Mouse (Mus musculus): ENCODE measurements at regions not wholly inside any gene's neighbourhood (a gene's known extent, or its start where the extent isn't known, plus 50 kb on each side); places are given as distances from the start of the nearest gene placed in this dataset.
A peak's percentile ranks its signal among the peaks of the same experiment; 100 is the strongest.

- TF ChIP-seq CTCF (IDR thresholded peaks at IDR 0.05; ENCODE audit: insufficient read depth, low read length) (no peak), POLR2A (IDR thresholded peaks at IDR 0.05; ENCODE audit: borderline replicate concordance, extremely low read depth, low read depth, low read length) (no peak)
- WGBS = 59% methylated on average over 6 of the region's 6 CpGs
- DNase-seq = no peak
- H3K4me3 ChIP-seq (replicated peaks; ENCODE audit: extremely low read depth, low read depth, low read length) = no peak overlapping the region
- H3K4me1 ChIP-seq (ENCODE audit: control insufficient read depth, insufficient read depth, low read length) = no peaks in the 10 kb centered on the region
Observed at GRCm38 (mm10) chr7:135870981-135871380, 154.8 kb upstream of the Mki67 start.

GRCm38 (mm10) chr7:135877091-135877874 is 161.1 kb upstream of the Mki67 start:
- no peaks in the 10 kb centered on the region for H3K4me1 ChIP-seq (ENCODE audit: control insufficient read depth, insufficient read depth, low read length)
- 86% methylated on average over 6 of the region's 6 CpGs for WGBS
- TF ChIP-seq CTCF (IDR thresholded peaks at IDR 0.05; ENCODE audit: insufficient read depth, low read length) (no peak), POLR2A (IDR thresholded peaks at IDR 0.05; ENCODE audit: borderline replicate concordance, extremely low read depth, low read depth, low read length) (no peak)
- H3K4me3 ChIP-seq (replicated peaks; ENCODE audit: extremely low read depth, low read depth, low read length) = no peak overlapping the region
- DNase-seq = no peak

GRCm38 (mm10) chr7:135878750-135879149 is 162.6 kb upstream of the Mki67 start:
- TF ChIP-seq CTCF (IDR thresholded peaks at IDR 0.05; ENCODE audit: insufficient read depth, low read length) = no peak
- no peak for TF ChIP-seq POLR2A (IDR thresholded peaks at IDR 0.05; ENCODE audit: borderline replicate concordance, extremely low read depth, low read depth, low read length)
- H3K4me3 ChIP-seq (replicated peaks; ENCODE audit: extremely low read depth, low read depth, low read length) = no peak overlapping the region
- WGBS = 58% methylated on average over 3 of the region's 3 CpGs
- DNase-seq = no peak
- no peaks in the 10 kb centered on the region for H3K4me1 ChIP-seq (ENCODE audit: control insufficient read depth, insufficient read depth, low read length)

- Histone ChIP-seq H3K4me3 (replicated peaks; ENCODE audit: extremely low read depth, low read depth, low read length) (no peak overlapping the region), H3K4me1 (ENCODE audit: control insufficient read depth, insufficient read depth, low read length) (no peaks in the 10 kb centered on the region)
- no peak for DNase-seq
- 90% methylated on average over 9 of the region's 9 CpGs for WGBS
- TF ChIP-seq POLR2A (IDR thresholded peaks at IDR 0.05; ENCODE audit: borderline replicate concordance, extremely low read depth, low read depth, low read length) (no peak), CTCF (IDR thresholded peaks at IDR 0.05; ENCODE audit: insufficient read depth, low read length) (no peak)
Observed at GRCm38 (mm10) chr7:135880446-135880845, 164.3 kb upstream of the Mki67 start.

- DNase-seq = no peak
- H3K4me3 ChIP-seq (replicated peaks; ENCODE audit: extremely low read depth, low read depth, low read length) = no peak overlapping the region
- 91% methylated on average over 4 of the region's 4 CpGs for WGBS
Observed at GRCm38 (mm10) chr7:135882306-135882705, 166.1 kb upstream of the Mki67 start.

GRCm38 (mm10) chr7:135888598-135888997 is 172.4 kb upstream of the Mki67 start:
- H3K4me1 ChIP-seq (ENCODE audit: control insufficient read depth, insufficient read depth, low read length) = no peaks in the 10 kb centered on the region
- no peak for DNase-seq
- no peak for TF ChIP-seq POLR2A (IDR thresholded peaks at IDR 0.05; ENCODE audit: borderline replicate concordance, extremely low read depth, low read depth, low read length)
- no peak for TF ChIP-seq CTCF (IDR thresholded peaks at IDR 0.05; ENCODE audit: insufficient read depth, low read length)
- WGBS = 50% methylated on average over 3 of the region's 3 CpGs
- no peak overlapping the region for H3K4me3 ChIP-seq (replicated peaks; ENCODE audit: extremely low read depth, low read depth, low read length)

More at GRCm38 (mm10) chr7:135882306-135882705, 166.1 kb upstream of the Mki67 start:
- no peaks in the 10 kb centered on the region for H3K4me1 ChIP-seq (ENCODE audit: control insufficient read depth, insufficient read depth, low read length)
- TF ChIP-seq CTCF (IDR thresholded peaks at IDR 0.05; ENCODE audit: insufficient read depth, low read length) (no peak), POLR2A (IDR thresholded peaks at IDR 0.05; ENCODE audit: borderline replicate concordance, extremely low read depth, low read depth, low read length) (no peak)

GRCm38 (mm10) chr7:135889016-135889726 is 173.0 kb upstream of the Mki67 start:
- WGBS = 20% methylated on average over 17 of the region's 17 CpGs
- Histone ChIP-seq H3K4me1 (ENCODE audit: control insufficient read depth, insufficient read depth, low read length) (no peaks in the 10 kb centered on the region), H3K4me3 (replicated peaks; ENCODE audit: extremely low read depth, low read depth, low read length) (no peak overlapping the region)
- no peak for DNase-seq
- no peak for TF ChIP-seq POLR2A (IDR thresholded peaks at IDR 0.05; ENCODE audit: borderline replicate concordance, extremely low read depth, low read depth, low read length)
- TF ChIP-seq CTCF (IDR thresholded peaks at IDR 0.05; ENCODE audit: insufficient read depth, low read length) = peak; percentile 8; the same call in 1 of the 2 replicates

- TF ChIP-seq POLR2A (IDR thresholded peaks at IDR 0.05; ENCODE audit: borderline replicate concordance, extremely low read depth, low read depth, low read length) = no peak
- no peak for TF ChIP-seq CTCF (IDR thresholded peaks at IDR 0.05; ENCODE audit: insufficient read depth, low read length)
- DNase-seq = no peak
- no peak overlapping the region for H3K4me3 ChIP-seq (replicated peaks; ENCODE audit: extremely low read depth, low read depth, low read length)
- H3K4me1 ChIP-seq (ENCODE audit: control insufficient read depth, insufficient read depth, low read length) = no peaks in the 10 kb centered on the region; the same call in 1 of the 2 replicates
- 68% methylated on average over 2 of the region's 2 CpGs for WGBS
Observed at GRCm38 (mm10) chr7:135898876-135899275, 182.7 kb upstream of the Mki67 start.

GRCm38 (mm10) chr7:135899765-135900164 is 183.6 kb upstream of the Mki67 start:
- TF ChIP-seq CTCF (IDR thresholded peaks at IDR 0.05; ENCODE audit: insufficient read depth, low read length) (no peak), POLR2A (IDR thresholded peaks at IDR 0.05; ENCODE audit: borderline replicate concordance, extremely low read depth, low read depth, low read length) (no peak)
- no peak for DNase-seq
- no peaks in the 10 kb centered on the region; the same call in 1 of the 2 replicates for H3K4me1 ChIP-seq (ENCODE audit: control insufficient read depth, insufficient read depth, low read length)
- WGBS = 93% methylated on average over 5 of the region's 5 CpGs
- no peak overlapping the region for H3K4me3 ChIP-seq (replicated peaks; ENCODE audit: extremely low read depth, low read depth, low read length)

Data from lung, adult 2 months (tissue).